Mouse (Mus musculus) testis, postnatal 10 days (tissue): ENCODE data around the gene Crip2.

Experiments
- DNase-seq: peaks from one replicate; pipeline ENCODE4 v3.0.0; 2021; ENCODE audit warnings: low spot score

Crip2 gene

GRCm38 (mm10) chr12:113131601-113132000, 8.4 kb upstream of the Crip2 start:
- DNase-seq = no peak

GRCm38 (mm10) chr12:113132567-113132966, 7.5 kb upstream of the Crip2 start:
- no peak for DNase-seq

GRCm38 (mm10) chr12:113133260-113133659, 6.8 kb upstream of the Crip2 start:
- no peak for DNase-seq

GRCm38 (mm10) chr12:113133861-113134403, 6.1 kb upstream of the Crip2 start:
- no peak for DNase-seq

- DNase-seq = no peak
These were observed 5.5 kb upstream of the Crip2 start for GRCm38 (mm10) chr12:113134502-113134901.

- DNase-seq = no peak
These were observed 4.6 kb upstream of the Crip2 start for GRCm38 (mm10) chr12:113135401-113135800.

GRCm38 (mm10) chr12:113136492-113137020, 3.5 kb upstream of the Crip2 start:
- DNase-seq = no peak

- no peak for DNase-seq
These were observed 2.5 kb upstream of the Crip2 start for GRCm38 (mm10) chr12:113137260-113138213.

- no peak for DNase-seq
These were observed 1.7 kb upstream of the Crip2 start for GRCm38 (mm10) chr12:113138291-113138690.

- no peak for DNase-seq
These were observed 853 bp upstream of the Crip2 start for GRCm38 (mm10) chr12:113138901-113139864.

GRCm38 (mm10) chr12:113140616-113141411, 778 bp downstream of the Crip2 start:
- no peak for DNase-seq

GRCm38 (mm10) chr12:113141531-113141973, 1.5 kb downstream of the Crip2 start:
- no peak for DNase-seq

GRCm38 (mm10) chr12:113142021-113142975, 2.3 kb downstream of the Crip2 start:
- peak; percentile 79 for DNase-seq

- DNase-seq = no peak
These were observed 3.1 kb downstream of the Crip2 start for GRCm38 (mm10) chr12:113143164-113143563.

GRCm38 (mm10) chr12:113144001-113144756, 4.1 kb downstream of the Crip2 start:
- no peak for DNase-seq

GRCm38 (mm10) chr12:113144886-113145285, 4.8 kb downstream of the Crip2 start:
- DNase-seq = no peak

GRCm38 (mm10) chr12:113145591-113145990, 5.6 kb downstream of the Crip2 start:
- DNase-seq = no peak

GRCm38 (mm10) chr12:113146112-113147057, 6.3 kb downstream of the Crip2 start, which contains the start of gene Crip1:
Crip1 (plus strand) TSS chr12:113146316.
- peak; percentile 87 for DNase-seq
